Mouse (Mus musculus): Measurements from ENCODE around the gene Irx5.

GRCm38 (mm10) chr8:92312178-92312577 lies 45.2 kb upstream of the Irx5 start:
- TF ChIP-seq POLR2A (IDR thresholded peaks at IDR 0.05; ENCODE audit: insufficient read depth, low read depth, low read length) (no peak), CTCF (IDR thresholded peaks at IDR 0.05) (no peak), EP300 (IDR thresholded peaks at IDR 0.05; ENCODE audit: insufficient read depth, low read depth, low read length) (no peak)

Measured in heart, adult 2 months (tissue).